Mouse (Mus musculus): ENCODE measurements around the gene Efl1. TPM values are rescaled to one million over a fixed set of nuclear protein-coding genes. Genes with fewer than 3 reads are reported as not detected.

Efl1 gene
- total and polyA plus RNA-seq, 3 experiments: 12.6 to 15.6 TPM; not detected in 1

- Histone ChIP-seq H3K9me3 (replicated peaks; ENCODE audit: insufficient read depth, low read length) (no peaks in the 10 kb centered on the region), H3K27ac (ENCODE audit: control insufficient read depth, low read depth, low read length) (no peak overlapping the region), H3K9ac (ENCODE audit: control insufficient read depth, low read depth, low read length, poor library complexity, severe bottlenecking) (no peak overlapping the region), H3K27me3 (ENCODE audit: control insufficient read depth in 1 of 2, insufficient read depth in 2 of 2, low read length in 2 of 2) (no peaks in the 10 kb centered on the region), H3K79me2 (ENCODE audit: control insufficient read depth, insufficient read depth, low read length, poor library complexity) (no peaks in the 10 kb centered on the region), H3K4me3 (ENCODE audit: control insufficient read depth in 1 of 2, insufficient read depth in 1 of 2, low read depth in 2 of 2, low read length in 2 of 2) (no peak overlapping the region), H3K36me3 (ENCODE audit: control insufficient read depth in 1 of 2, insufficient read depth in 2 of 2, low read length in 2 of 2) (0 out of 4 replicates have a peak, but pooled peaks cover 0 to 2% of the 10 kb centered on the region in 2 experiments), H3K4me1 (ENCODE audit: control insufficient read depth in 1 of 2, insufficient read depth in 2 of 2, low read length in 2 of 2) (peaks cover 0 to 4% of the 10 kb centered on the region in 2 experiments; a peak in 1 of 4 replicates)
- TF ChIP-seq GABPA (IDR thresholded peaks at IDR 0.05; ENCODE audit: low read depth, low read length): no peak
- no peak for TF ChIP-seq NRF1 (IDR thresholded peaks at IDR 0.05; ENCODE audit: insufficient read depth, low read depth, low read length, poor library complexity, severe bottlenecking)
- no peak for TF ChIP-seq KAT2A (conservative IDR thresholded peaks at IDR 0.05; ENCODE audit: low read depth, low read length)
- no peak for TF ChIP-seq NELFE (IDR thresholded peaks at IDR 0.05; ENCODE audit: low read depth, low read length)
- no peak for TF ChIP-seq UBTF (IDR thresholded peaks at IDR 0.05; ENCODE audit: borderline replicate concordance, insufficient read depth, low read depth, low read length)
- TF ChIP-seq TAL1 (IDR thresholded peaks at IDR 0.05; ENCODE audit: low read length): no peak
- no peak for TF ChIP-seq HCFC1 (IDR thresholded peaks at IDR 0.05; ENCODE audit: low read depth, low read length)
- no peak for TF ChIP-seq ELF1 (IDR thresholded peaks at IDR 0.05; ENCODE audit: low read depth, low read length)
- no peak for TF ChIP-seq MYB (IDR thresholded peaks at IDR 0.05; ENCODE audit: low read depth, low read length)
- no peak for TF ChIP-seq GATA1 (IDR thresholded peaks at IDR 0.05; ENCODE audit: low read depth, low read length)
- no peak for TF ChIP-seq MAX (IDR thresholded peaks at IDR 0.05; ENCODE audit: low read length)
- TF ChIP-seq MYC (IDR thresholded peaks at IDR 0.05; ENCODE audit: low read depth, low read length): no peak
- no peak for TF ChIP-seq RAD21 (IDR thresholded peaks at IDR 0.05; ENCODE audit: low read depth, low read length)
- TF ChIP-seq USF1 (IDR thresholded peaks at IDR 0.05; ENCODE audit: low read depth, low read length): no peak
- TF ChIP-seq POLR2A (IDR thresholded peaks at IDR 0.05; ENCODE audit: control insufficient read depth in 1 of 2, insufficient read depth in 1 of 2, low read depth in 1 of 2, low read length in 2 of 2, poor library complexity in 1 of 2): no peak
- no peak for TF ChIP-seq SMC3 (IDR thresholded peaks at IDR 0.05; ENCODE audit: low read depth, low read length)
- no peak for DNase-seq (ENCODE audit: low read depth, low spot score)
These were observed 125.5 kb downstream of the Efl1 start for GRCm38 (mm10) chr7:82773884-82774283.

- Histone ChIP-seq H3K79me2 (ENCODE audit: control insufficient read depth, insufficient read depth, low read length, poor library complexity) (no peaks in the 10 kb centered on the region), H3K9me3 (replicated peaks; ENCODE audit: insufficient read depth, low read length) (no peaks in the 10 kb centered on the region), H3K27me3 (ENCODE audit: control insufficient read depth in 1 of 2, insufficient read depth in 2 of 2, low read length in 2 of 2) (no peaks in the 10 kb centered on the region), H3K4me1 (ENCODE audit: control insufficient read depth in 1 of 2, insufficient read depth in 2 of 2, low read length in 2 of 2) (peaks cover 0 to 4% of the 10 kb centered on the region in 2 experiments; a peak in 1 of 4 replicates), H3K36me3 (ENCODE audit: control insufficient read depth in 1 of 2, insufficient read depth in 2 of 2, low read length in 2 of 2) (peaks cover 0 to 2% of the 10 kb centered on the region in 2 experiments; a peak in 1 of 4 replicates), H3K27ac (ENCODE audit: control insufficient read depth, low read depth, low read length) (no peak overlapping the region), H3K4me3 (ENCODE audit: control insufficient read depth in 1 of 2, insufficient read depth in 1 of 2, low read depth in 2 of 2, low read length in 2 of 2) (no peak overlapping the region), H3K9ac (ENCODE audit: control insufficient read depth, low read depth, low read length, poor library complexity, severe bottlenecking) (no peak overlapping the region)
- TF ChIP-seq JUND (IDR thresholded peaks at IDR 0.05; ENCODE audit: low read depth, low read length): no peak
- peak; percentile 61; the same call in 1 of the 2 replicates for TF ChIP-seq TCF12 (IDR thresholded peaks at IDR 0.05; ENCODE audit: low read depth, low read length)
- TF ChIP-seq KAT2A (conservative IDR thresholded peaks at IDR 0.05; ENCODE audit: low read depth, low read length): peak; percentile 66; the same call in 1 of the 2 replicates
- no peak for TF ChIP-seq E2F4 (IDR thresholded peaks at IDR 0.05; ENCODE audit: borderline replicate concordance, low read depth, low read length)
- 0 out of 2 replicates have a peak, but pooled peaks have one; percentile 24 for TF ChIP-seq MXI1 (IDR thresholded peaks at IDR 0.05; ENCODE audit: low read depth, low read length)
- TF ChIP-seq GATA1 (IDR thresholded peaks at IDR 0.05; ENCODE audit: low read depth, low read length): peak; percentile 47
- TF ChIP-seq EP300 (IDR thresholded peaks at IDR 0.05; ENCODE audit: low read depth in 1 of 2, low read length in 2 of 2): peak in 1 of 2 experiments; percentile 58; a peak in 2 of 4 replicates
- peak; percentile 88 for TF ChIP-seq HCFC1 (IDR thresholded peaks at IDR 0.05; ENCODE audit: low read depth, low read length)
- peak; percentile 23 for DNase-seq (ENCODE audit: low read depth, low spot score)
These were observed 126.7 kb downstream of the Efl1 start for GRCm38 (mm10) chr7:82775090-82775489.

Data from MEL (cell line).